Mouse (Mus musculus): ENCODE measurements around the gene Erfe. TPM values are rescaled to one million over a fixed set of nuclear protein-coding genes. Genes with fewer than 3 reads are reported as not detected.
A peak's percentile ranks its signal among the peaks of the same experiment; 100 is the strongest.

Gene Erfe
- polyA plus RNA-seq, 1 experiment, result 5.2 TPM

- Histone ChIP-seq H3K4me1 (ENCODE audit: control insufficient read depth, insufficient read depth, low read length) (peaks cover 2% of the 10 kb centered on the region), H3K4me3 (replicated peaks; ENCODE audit: control insufficient read depth, low read depth, low read length) (peak overlapping the region; percentile 84), H3K27ac (ENCODE audit: control insufficient read depth, insufficient read depth, low read depth, low read length, poor library complexity) (peak overlapping the region; percentile 74)
- 6% methylated on average over 65 of the region's 65 CpGs for whole genome bisulfite sequencing
- TF ChIP-seq CTCF (IDR thresholded peaks at IDR 0.05; ENCODE audit: control insufficient read depth, insufficient read depth, low read length), result no peak
- TF ChIP-seq POLR2A (IDR thresholded peaks at IDR 0.05; ENCODE audit: borderline replicate concordance, control insufficient read depth, low read depth, low read length), result peak; percentile 30; the same call in 1 of the 2 replicates
Observed at GRCm38 (mm10) chr1:91412286-91413029, 46.2 kb downstream of the Erfe start.

- Histone ChIP-seq H3K4me1 (ENCODE audit: control insufficient read depth, insufficient read depth, low read length) (peaks cover 2% of the 10 kb centered on the region), H3K4me3 (replicated peaks; ENCODE audit: control insufficient read depth, low read depth, low read length) (peak overlapping the region; percentile 84), H3K27ac (ENCODE audit: control insufficient read depth, insufficient read depth, low read depth, low read length, poor library complexity) (peak overlapping the region; percentile 90)
- under 1% methylated on average over 34 of the region's 34 CpGs for WGBS
- TF ChIP-seq CTCF (IDR thresholded peaks at IDR 0.05; ENCODE audit: control insufficient read depth, insufficient read depth, low read length), result no peak
- TF ChIP-seq POLR2A (IDR thresholded peaks at IDR 0.05; ENCODE audit: borderline replicate concordance, control insufficient read depth, low read depth, low read length), result peak; percentile 89
Observed at GRCm38 (mm10) chr1:91413030-91413506, 46.8 kb downstream of the Erfe start.

GRCm38 (mm10) chr1:91413536-91413897, 47.3 kb downstream of the Erfe start:
- TF ChIP-seq CTCF (IDR thresholded peaks at IDR 0.05; ENCODE audit: control insufficient read depth, insufficient read depth, low read length), result no peak
- TF ChIP-seq POLR2A (IDR thresholded peaks at IDR 0.05; ENCODE audit: borderline replicate concordance, control insufficient read depth, low read depth, low read length), result no peak
- H3K4me1 ChIP-seq (ENCODE audit: control insufficient read depth, insufficient read depth, low read length), result peaks cover 2% of the 10 kb centered on the region
- peak overlapping the region; percentile 90 for H3K27ac ChIP-seq (ENCODE audit: control insufficient read depth, insufficient read depth, low read depth, low read length, poor library complexity)
- peak overlapping the region; percentile 84 for H3K4me3 ChIP-seq (replicated peaks; ENCODE audit: control insufficient read depth, low read depth, low read length)
- WGBS, result under 1% methylated on average over 14 of the region's 14 CpGs

- under 1% methylated on average over 39 of the region's 39 CpGs for WGBS
- H3K27ac ChIP-seq (ENCODE audit: control insufficient read depth, insufficient read depth, low read depth, low read length, poor library complexity), result peak within 1 kb of the TSS; percentile 90
- TF ChIP-seq POLR2A (IDR thresholded peaks at IDR 0.05; ENCODE audit: borderline replicate concordance, control insufficient read depth, low read depth, low read length) (peak; percentile 69; the same call in 1 of the 2 replicates), CTCF (IDR thresholded peaks at IDR 0.05; ENCODE audit: control insufficient read depth, insufficient read depth, low read length) (no peak)
- peak within 1 kb of the TSS; percentile 84 for H3K4me3 ChIP-seq (replicated peaks; ENCODE audit: control insufficient read depth, low read depth, low read length)
- H3K4me1 ChIP-seq (ENCODE audit: control insufficient read depth, insufficient read depth, low read length), result peaks cover 2% of the 10 kb centered on the region
Observed at GRCm38 (mm10) chr1:91413898-91414594, 47.8 kb downstream of the Erfe start, which contains the start of gene Hes6. Gene Hes6, minus strand, starts transcription at chr1:91414038.

GRCm38 (mm10) chr1:91414903-91415302, 48.7 kb downstream of the Erfe start:
- WGBS, result 69% methylated on average over 4 of the region's 4 CpGs
- H3K4me1 ChIP-seq (ENCODE audit: control insufficient read depth, insufficient read depth, low read length), result peaks cover 2% of the 10 kb centered on the region
- H3K4me3 ChIP-seq (replicated peaks; ENCODE audit: control insufficient read depth, low read depth, low read length), result no peak overlapping the region
- TF ChIP-seq CTCF (IDR thresholded peaks at IDR 0.05; ENCODE audit: control insufficient read depth, insufficient read depth, low read length) (no peak), POLR2A (IDR thresholded peaks at IDR 0.05; ENCODE audit: borderline replicate concordance, control insufficient read depth, low read depth, low read length) (no peak)
- H3K27ac ChIP-seq (ENCODE audit: control insufficient read depth, insufficient read depth, low read depth, low read length, poor library complexity), result peak overlapping the region; percentile 90; the same call in 1 of the 2 replicates

GRCm38 (mm10) chr1:91415311-91415710, 49.1 kb downstream of the Erfe start:
- peaks cover 2% of the 10 kb centered on the region for H3K4me1 ChIP-seq (ENCODE audit: control insufficient read depth, insufficient read depth, low read length)
- peak overlapping the region; percentile 90; the same call in 1 of the 2 replicates for H3K27ac ChIP-seq (ENCODE audit: control insufficient read depth, insufficient read depth, low read depth, low read length, poor library complexity)
- TF ChIP-seq CTCF (IDR thresholded peaks at IDR 0.05; ENCODE audit: control insufficient read depth, insufficient read depth, low read length) (no peak), POLR2A (IDR thresholded peaks at IDR 0.05; ENCODE audit: borderline replicate concordance, control insufficient read depth, low read depth, low read length) (no peak)
- no peak overlapping the region for H3K4me3 ChIP-seq (replicated peaks; ENCODE audit: control insufficient read depth, low read depth, low read length)
- 88% methylated on average over 5 of the region's 5 CpGs for WGBS

- TF ChIP-seq CTCF (IDR thresholded peaks at IDR 0.05; ENCODE audit: control insufficient read depth, insufficient read depth, low read length) (no peak), POLR2A (IDR thresholded peaks at IDR 0.05; ENCODE audit: borderline replicate concordance, control insufficient read depth, low read depth, low read length) (no peak)
- H3K27ac ChIP-seq (ENCODE audit: control insufficient read depth, insufficient read depth, low read depth, low read length, poor library complexity), result no peak overlapping the region
- no peak overlapping the region for H3K4me3 ChIP-seq (replicated peaks; ENCODE audit: control insufficient read depth, low read depth, low read length)
- H3K4me1 ChIP-seq (ENCODE audit: control insufficient read depth, insufficient read depth, low read length), result no peaks in the 10 kb centered on the region
- WGBS, result 72% methylated on average over 1 of the region's 1 CpGs
Observed at GRCm38 (mm10) chr1:91417991-91418390, 51.8 kb downstream of the Erfe start.

All from bone marrow, adult 2 months (tissue).